Mouse (Mus musculus): Measurements from ENCODE around the gene Aff1.

The Aff1 gene

DNA sequence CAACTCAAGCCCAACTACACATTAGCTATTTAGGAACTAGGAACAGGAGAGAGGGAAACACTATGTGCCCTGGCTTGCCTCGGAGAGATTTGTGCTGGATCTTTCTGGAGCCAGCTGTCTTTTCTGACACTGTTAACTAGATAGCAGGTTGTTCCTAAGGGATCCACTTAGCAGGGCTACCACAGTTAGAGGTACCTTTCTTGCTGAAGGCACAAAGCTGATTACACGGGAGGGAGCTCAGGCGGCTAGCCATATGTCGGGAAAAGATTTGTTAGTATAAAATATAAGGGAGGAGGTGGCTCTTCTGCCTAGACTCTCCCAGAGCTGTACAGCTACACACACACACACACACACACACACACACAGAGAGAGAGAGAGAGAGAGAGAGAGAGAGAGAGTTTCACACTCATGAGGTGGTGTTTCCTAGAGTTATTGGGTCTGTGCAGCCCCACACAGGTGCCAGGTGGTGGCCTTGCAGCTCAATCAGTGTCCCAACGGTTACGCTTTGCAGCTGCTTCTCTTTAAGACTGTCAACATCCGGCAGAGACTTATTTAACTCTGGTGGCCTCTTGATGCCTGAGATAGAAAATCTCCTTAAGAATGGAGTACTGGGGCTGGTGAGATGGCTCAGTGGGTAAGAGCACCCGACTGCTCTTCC is 34.2 kb downstream of the Aff1 start:
- WGBS: 51% methylated on average over 8 of the region's 8 CpGs

DNA sequence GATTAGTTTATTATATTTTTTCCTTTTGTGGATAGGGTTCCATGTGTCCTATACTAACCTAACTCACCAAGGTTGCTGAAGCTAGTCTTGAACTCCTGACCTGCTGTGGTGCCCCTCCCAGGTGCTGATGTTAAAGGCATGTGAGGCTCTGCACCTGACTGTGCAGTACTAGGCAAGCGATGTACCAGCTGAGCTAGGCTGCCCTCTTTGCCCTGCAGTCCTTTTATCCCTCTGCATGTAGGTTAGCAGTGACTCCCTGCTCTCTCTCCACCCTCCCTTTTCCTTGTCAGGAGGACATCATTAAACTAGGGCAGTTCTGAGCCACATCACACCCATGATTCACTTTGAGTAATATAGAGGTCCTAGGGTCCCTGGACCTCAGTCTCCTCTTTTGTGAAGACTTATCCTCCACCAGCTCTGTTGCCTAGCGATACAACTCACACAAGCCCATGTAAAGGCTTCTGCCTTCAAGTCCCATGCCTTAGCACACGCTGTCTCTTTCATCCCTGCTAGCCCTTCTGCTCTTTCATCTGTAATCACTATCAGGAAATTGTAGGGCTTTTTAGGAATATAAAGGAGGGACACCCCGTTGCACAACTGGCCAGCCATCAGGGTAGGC is 35.7 kb downstream of the Aff1 start:
- 91% methylated on average over 4 of the region's 4 CpGs for WGBS

DNA sequence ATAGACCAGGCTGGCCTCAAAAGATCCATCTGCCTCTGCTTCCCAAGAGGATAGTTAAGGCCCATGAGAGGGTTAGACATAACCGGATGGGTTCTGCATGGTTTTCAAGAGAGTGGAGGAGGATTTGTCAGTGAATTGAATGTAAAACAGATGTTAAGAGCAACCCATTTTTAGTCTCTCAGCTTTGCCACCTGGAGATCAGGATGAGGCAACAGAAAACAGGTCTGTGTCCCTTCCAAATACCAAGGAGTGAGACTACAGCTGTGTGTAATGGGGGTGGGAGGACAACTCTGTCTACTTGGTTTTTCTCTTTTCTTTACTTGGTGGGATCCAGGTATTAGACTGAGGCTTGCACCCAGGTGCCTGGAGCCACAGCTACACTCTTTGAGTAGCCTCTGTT is 37.1 kb downstream of the Aff1 start:
- WGBS: 72% methylated on average over 1 of the region's 1 CpGs

DNA sequence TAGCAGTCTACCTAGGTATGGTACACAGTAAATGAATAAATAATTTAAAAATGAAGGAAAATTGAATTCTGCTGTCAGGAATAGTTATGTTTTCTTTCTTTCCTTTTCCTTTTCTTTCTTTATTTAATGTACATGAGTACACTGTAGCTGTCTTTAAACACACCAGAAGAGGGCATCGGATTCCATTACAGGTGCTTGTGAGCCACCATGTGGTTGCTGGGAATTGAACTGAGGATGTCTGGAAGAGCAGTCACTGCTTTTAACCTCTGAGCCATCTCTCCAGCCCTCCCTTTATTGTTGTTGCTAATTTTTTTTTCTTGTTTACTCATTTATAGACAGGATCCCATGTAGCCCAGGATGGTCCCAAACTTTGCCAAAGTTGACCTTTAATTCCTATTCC is 38.0 kb downstream of the Aff1 start:
- 100% methylated on average over 1 of the region's 1 CpGs for WGBS

DNA sequence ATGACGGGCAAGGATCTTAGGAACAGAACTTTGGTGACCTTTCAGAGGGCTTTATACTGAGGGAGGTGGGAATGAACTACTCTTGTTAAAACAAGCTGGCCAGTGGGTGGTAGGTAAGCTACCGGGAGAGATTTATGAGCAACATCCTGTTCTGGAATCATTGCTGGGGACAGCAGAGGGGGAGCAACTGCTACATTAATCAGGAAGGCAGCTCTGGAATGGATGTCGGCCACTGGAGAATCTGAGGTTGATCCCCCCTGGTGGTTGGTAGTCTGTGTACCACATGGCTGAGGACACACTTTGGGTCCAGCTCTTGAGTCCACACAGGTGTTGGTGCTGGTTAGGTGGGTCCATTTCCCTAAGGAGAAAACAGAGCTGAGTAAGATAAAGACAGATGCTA is 38.6 kb downstream of the Aff1 start:
- 75% methylated on average over 3 of the region's 3 CpGs for WGBS

- 88% methylated on average over 4 of the region's 4 CpGs for WGBS
Measured at GRCm38 (mm10) chr5:103732581-103732980, 40.4 kb downstream of the Aff1 start.

GRCm38 (mm10) chr5:103735411-103736112 is 43.4 kb downstream of the Aff1 start:
- 85% methylated on average over 5 of the region's 5 CpGs for WGBS

DNA sequence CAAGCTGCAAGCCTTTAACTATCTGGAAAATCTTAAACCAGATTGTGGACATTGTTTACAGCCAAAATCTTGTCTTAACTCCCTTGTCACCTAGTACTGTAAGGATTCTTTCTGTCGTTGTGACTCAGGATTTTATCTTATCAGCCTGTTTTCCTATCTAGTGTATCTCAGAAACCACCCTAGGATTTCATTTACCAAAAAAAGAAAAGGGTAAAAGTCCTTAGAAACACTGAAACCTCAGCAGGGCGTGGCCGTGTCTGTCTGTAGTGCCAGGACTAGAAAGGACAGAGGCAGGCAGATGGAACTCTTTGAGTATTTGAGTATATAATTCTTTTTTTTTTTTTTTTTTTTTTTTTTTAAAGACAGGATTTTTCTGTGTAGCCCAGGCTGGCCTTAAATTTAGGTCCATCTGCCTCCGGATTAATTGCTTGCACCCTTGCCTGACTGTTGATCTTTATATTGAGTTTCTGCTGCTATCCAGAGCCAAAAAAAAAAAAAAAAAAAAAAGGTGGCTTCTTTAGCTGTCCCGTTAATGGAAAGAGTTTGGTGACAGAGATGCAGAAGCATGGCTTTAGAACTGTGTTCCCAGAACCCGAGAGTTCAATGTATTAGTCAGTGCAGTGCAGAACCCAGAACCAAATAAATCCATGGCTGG is 44.5 kb downstream of the Aff1 start:
- 76% methylated on average over 6 of the region's 6 CpGs for WGBS

DNA sequence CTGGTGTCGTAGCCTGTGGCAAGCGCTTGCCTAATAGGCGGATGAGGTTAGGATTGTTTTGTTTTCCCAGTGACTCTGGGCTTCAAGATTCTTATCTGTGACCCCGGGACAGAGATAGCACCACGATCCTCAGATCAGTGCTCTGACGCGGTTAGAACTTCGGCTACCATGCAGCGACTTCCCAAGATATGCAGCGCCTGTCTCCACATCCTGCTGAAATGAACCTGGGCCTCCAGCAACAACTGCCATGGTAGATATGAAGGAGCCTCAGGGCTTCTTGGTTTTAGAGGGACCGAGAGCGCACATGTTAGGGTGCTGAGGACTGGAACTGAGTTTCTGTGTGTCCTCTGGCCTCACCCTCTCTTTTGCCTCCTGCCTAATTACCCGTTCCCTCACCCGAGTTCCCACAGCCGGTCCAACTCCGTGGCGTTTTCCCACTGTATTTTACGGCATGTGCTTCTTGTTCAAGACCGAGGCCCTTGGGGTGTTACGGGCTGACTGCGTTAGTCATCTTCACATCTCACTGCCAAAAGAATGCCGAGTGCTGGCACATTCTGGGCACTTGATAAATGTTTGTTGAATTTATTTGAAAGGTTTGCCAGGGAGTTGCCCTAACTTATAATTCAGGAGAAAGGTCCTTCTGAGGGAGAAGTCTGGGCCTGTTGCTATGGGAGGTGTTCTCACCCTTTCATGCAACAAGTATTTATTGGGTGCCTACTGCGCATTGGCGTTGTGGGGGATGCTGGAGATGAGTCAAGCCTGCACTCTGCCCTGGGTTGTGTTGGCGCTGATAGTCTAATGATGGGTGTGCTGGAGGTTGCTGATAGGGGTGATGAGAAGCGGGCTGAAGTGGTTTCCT is 45.3 kb downstream of the Aff1 start:
- WGBS: 79% methylated on average over 26 of the region's 26 CpGs

DNA sequence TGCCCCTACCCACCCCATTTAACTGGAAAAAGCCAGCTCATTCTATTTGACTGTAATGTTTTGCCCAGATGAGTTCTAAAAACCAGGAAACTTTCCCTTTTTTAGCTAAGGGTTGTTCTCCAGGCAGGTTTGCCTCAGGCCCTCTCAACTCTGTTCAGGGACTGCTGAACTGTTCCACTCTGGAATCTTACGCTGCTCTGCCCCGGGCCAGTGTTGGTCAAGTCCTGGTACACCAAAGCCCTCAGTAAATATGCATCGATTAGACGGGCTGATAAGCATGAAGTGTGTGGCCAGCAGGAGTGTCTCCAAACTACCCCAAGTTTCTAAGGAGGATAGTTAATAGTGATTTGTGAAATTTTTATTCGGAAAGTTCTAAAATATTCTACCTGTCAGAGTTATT is 46.3 kb downstream of the Aff1 start:
- 91% methylated on average over 5 of the region's 5 CpGs for WGBS

DNA sequence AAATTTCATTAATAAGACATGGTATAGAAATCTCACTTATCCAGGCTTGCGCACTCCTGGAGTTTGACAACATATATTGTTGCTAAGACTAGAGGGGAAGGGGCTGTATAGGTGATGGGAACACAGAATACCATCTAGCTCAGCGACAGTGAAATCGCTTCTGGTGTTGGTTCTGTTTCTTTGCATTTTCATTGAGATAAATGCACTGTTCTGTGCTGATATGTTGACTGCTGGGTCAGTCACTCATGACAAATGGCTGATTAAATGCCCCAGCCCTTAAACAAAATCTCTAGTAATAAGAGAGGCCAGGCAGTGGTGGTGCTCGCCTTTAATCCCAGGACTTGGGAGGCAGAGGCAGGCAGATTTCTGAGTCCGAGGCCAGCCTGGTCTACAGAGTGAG is 47.0 kb downstream of the Aff1 start:
- WGBS: 96% methylated on average over 5 of the region's 5 CpGs

GRCm38 (mm10) chr5:103740093-103740902 is 48.1 kb downstream of the Aff1 start:
- 77% methylated on average over 5 of the region's 5 CpGs for WGBS

GRCm38 (mm10) chr5:103740903-103741246 is 48.7 kb downstream of the Aff1 start:
- WGBS: 84% methylated on average over 1 of the region's 1 CpGs

GRCm38 (mm10) chr5:103741443-103741842 is 49.3 kb downstream of the Aff1 start:
- WGBS: 28% methylated on average over 1 of the region's 1 CpGs

DNA sequence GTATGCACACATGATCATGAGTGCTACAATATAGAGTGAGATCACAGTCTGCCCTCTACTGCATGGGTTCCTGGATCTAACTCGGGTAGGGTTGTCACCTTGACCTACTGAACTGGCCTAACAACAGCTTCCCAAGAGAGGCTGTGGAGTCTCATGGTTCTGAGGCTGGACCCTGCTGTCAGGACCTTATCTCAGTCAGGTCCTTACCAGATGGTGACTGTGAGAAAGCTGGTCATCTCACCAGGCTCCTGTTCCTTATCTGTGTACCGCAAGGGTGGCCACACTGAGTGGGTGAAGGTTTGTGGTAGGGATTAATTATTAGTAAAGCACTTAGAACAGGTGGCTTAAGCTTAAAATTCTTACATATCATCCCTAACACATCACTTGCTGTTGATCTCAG is 49.8 kb downstream of the Aff1 start:
- 92% methylated on average over 2 of the region's 2 CpGs for WGBS

GRCm38 (mm10) chr5:103744531-103744930 is 52.4 kb downstream of the Aff1 start:
- WGBS: 87% methylated on average over 6 of the region's 6 CpGs

DNA sequence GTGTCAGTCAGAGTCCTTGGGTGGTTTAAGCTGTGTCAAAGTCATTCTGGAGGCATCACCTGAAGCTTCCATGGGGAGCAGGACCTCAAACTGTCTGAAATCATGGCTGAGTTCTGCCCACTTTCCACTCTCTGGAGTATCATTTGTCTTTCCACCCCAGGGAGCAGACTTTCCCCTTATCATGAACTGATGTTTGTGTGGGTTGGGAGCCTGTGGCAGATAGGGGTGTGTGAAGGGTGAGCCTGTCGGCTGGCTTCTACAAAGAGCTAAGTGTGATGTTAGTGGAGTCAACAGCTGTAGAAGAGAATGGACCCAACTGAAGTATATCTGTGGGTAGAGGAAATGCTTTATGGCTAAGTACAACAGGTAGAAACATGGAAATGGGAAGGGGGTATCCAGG is 53.5 kb downstream of the Aff1 start:
- 94% methylated on average over 1 of the region's 1 CpGs for WGBS

DNA sequence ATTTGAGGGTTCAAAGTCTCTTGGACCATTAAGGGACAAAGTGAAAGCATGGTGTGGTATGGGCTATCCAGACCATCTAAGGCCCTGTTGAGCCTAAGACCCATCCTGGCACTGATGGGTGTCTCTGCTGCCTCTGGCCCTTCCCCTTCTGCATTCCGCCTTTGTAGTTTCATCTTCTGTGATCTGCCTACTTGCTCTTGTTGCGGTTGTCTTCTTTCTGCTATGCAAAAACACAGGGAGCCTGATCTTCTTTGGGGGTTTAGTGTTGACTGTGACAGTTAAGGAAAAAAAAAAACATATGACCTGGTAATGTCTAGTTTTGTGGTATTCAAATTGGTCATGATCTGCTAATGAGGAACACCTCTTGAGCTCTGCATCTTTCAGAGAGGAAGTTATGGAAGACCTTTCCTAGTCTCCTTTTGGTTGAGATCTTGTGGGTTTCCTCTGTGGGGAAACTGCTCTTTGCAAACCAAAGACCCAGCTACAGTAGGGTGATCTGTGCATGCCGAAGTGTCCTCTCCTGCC is 54.4 kb downstream of the Aff1 start:
- 95% methylated on average over 3 of the region's 3 CpGs for WGBS

GRCm38 (mm10) chr5:103747098-103747497 is 54.9 kb downstream of the Aff1 start:
- WGBS: 80% methylated on average over 2 of the region's 2 CpGs

DNA sequence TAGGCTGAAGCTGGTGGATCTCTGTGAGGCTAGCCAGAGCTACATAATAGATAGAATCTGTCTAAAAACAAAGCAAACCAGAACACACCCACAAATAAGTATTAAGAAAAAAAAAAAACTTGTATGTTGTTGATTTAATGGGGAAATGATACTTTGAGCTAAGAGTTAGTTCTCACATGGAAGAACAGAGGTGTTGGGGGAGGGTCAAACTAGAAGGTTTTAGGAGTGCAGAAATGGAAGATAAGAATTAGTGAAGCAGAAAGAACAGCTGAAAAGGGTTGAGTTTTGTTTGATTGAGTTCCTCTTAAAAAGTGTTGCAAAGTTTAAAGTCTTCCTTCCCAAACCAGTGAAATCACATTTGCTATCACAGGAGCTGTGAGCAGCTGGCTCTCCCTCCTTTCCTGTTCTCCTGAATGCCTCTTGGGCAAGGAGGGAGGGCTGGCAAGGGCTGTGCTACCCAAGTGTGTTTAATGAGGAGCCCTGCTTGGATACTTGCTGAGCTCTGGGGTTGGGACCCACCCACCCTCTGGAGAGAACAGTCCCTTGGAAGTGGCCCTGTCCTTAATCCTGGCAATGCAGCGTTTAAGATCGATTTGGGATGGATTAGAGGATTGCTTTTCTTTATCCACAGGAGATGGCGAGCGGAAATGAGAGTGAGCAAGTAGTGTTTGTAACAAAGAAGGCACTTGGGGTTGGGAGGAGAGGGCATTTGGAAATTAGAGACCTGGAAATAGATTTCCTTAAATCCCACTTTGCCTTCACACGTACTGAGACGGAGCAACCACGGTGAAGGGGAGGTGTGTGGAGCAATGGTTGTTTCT is 57.5 kb downstream of the Aff1 start:
- WGBS: 74% methylated on average over 7 of the region's 7 CpGs
